Mouse (Mus musculus) limb, embryonic 11.5 days (tissue): ENCODE results near the gene Rpl12. TPM values are rescaled to one million over a fixed set of nuclear protein-coding genes. Genes with fewer than 3 reads are reported as not detected.

Experiments used
- ATAC-seq: fragments of 200-750 bp; cut with Nextera tagmentation; 2 replicates; pipeline ENCODE4 v1.8.0; 2017; ENCODE audit warnings: low read depth; ENCODE audit not compliant: insufficient number of reproducible peaks, low FRiP score, low TSS enrichment
- DNase-seq: peaks from one replicate; pipeline ENCODE4 v3.0.0-alpha.2; 2015; ENCODE audit warnings: low spot score
- H3K27ac ChIP-seq: fragments of 300-500 bp; sonication (generic); replicated peaks from 2 replicates; pipeline ENCODE4 v1.5.1; 2014; ENCODE audit warnings: low read depth, mild to moderate bottlenecking, low read length
- H3K27me3 ChIP-seq: fragments of 300-500 bp; sonication (generic); 2 replicates; pipeline ENCODE4 v1.6.1; 2014; ENCODE audit warnings: mild to moderate bottlenecking, low read length, mixed read lengths; ENCODE audit not compliant: control insufficient read depth, insufficient read depth
- H3K36me3 ChIP-seq: fragments of 300-500 bp; sonication (generic); 2 replicates; pipeline ENCODE4 v1.6.1; 2014; ENCODE audit warnings: mild to moderate bottlenecking, low read length, moderate library complexity, mixed read lengths; ENCODE audit not compliant: control insufficient read depth, insufficient read depth
- H3K4me1 ChIP-seq: fragments of 300-500 bp; sonication (generic); 2 replicates; pipeline ENCODE4 v1.6.1; 2014; ENCODE audit warnings: low read length, mixed read lengths; ENCODE audit not compliant: control insufficient read depth, insufficient read depth
- H3K4me2 ChIP-seq: fragments of 300-500 bp; sonication (generic); 2 replicates; pipeline ENCODE4 v1.6.1; 2014; ENCODE audit warnings: low read depth, mild to moderate bottlenecking, moderate library complexity; ENCODE audit not compliant: severe bottlenecking
- H3K4me3 ChIP-seq: fragments of 300-500 bp; sonication (generic); 2 replicates; pipeline ENCODE4 v1.5.1; 2014; ENCODE audit warnings: low read depth, low read length
- H3K9ac ChIP-seq: fragments of 300-500 bp; sonication (generic); 2 replicates; pipeline ENCODE4 v1.6.1; 2014; ENCODE audit warnings: mild to moderate bottlenecking, low read length
- H3K9me3 ChIP-seq: fragments of 300-500 bp; sonication (generic); 2 replicates; pipeline ENCODE4 v1.6.1; 2016; ENCODE audit warnings: low read length; ENCODE audit not compliant: control insufficient read depth
- WGBS: fragments of 180-500 bp; shearing (Covaris S2); extraction: QIAGEN DNeasy Blood & Tissue Kit; methylation state at CpG from one replicate; pipeline ENCODE4 v1.1.7; 2014; 5-methylcytosine and 5-hydroxymethylcytosine counted together
- polyA plus RNA-seq: library from polyadenylated mRNA; unstranded; fragments of >200 nt; fragmentation: Nextera tagmentation; extraction: Ambion mirVana; gene quantifications from 2 replicates; pipeline ENCODE4 v1.2.1, GENCODE M21; 2014

Rpl12 gene
- polyA plus RNA-seq, 1 experiment from 2014 or later: 198 TPM

- DNase-seq: no peak
- H3K27ac ChIP-seq: no peak overlapping the region
Measured at GRCm38 (mm10) chr2:32921801-32922380, 39.5 kb upstream of the Rpl12 start.

DNA sequence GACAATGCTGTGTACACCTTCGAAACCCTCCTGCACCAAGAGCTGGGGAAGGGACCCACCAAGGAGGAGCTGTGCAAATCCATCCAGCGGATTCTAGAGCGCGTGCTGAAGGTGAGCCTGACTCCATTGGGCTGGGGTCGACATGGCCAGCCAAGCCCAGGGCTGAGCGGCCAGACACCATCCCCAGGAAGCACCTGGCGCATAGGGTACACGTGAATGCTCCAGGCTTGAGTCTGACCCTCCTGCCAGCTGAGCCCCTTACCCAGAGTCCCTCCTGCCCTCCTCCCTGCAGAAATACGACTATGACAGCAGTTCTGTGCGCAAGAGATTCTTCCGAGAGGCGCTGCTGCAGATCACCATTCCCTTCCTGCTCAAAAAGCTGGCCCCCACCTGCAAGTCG lies 38.8 kb upstream of the Rpl12 start:
- H3K36me3 ChIP-seq: peaks cover 22% of the 10 kb centered on the region
- no peaks in the 10 kb centered on the region for H3K9me3 ChIP-seq
- no peak for DNase-seq
- no peaks in the 10 kb centered on the region for H3K27me3 ChIP-seq
- peaks cover 17% of the 10 kb centered on the region for H3K4me1 ChIP-seq
- WGBS: 89% methylated on average over 13 of the region's 13 CpGs
- H3K9ac ChIP-seq: no peak overlapping the region
- H3K4me3 ChIP-seq: no peak overlapping the region
- ATAC-seq: no peak
- H3K27ac ChIP-seq: no peak overlapping the region
- no peak overlapping the region for H3K4me2 ChIP-seq

More at GRCm38 (mm10) chr2:32921801-32922380, 39.5 kb upstream of the Rpl12 start:
- Histone ChIP-seq H3K4me1 (peaks cover 20% of the 10 kb centered on the region), H3K9me3 (no peaks in the 10 kb centered on the region), H3K9ac (no peak overlapping the region), H3K4me3 (no peak overlapping the region), H3K27me3 (no peaks in the 10 kb centered on the region), H3K4me2 (no peak overlapping the region), H3K36me3 (peaks cover 22% of the 10 kb centered on the region)
- ATAC-seq: no peak
- WGBS: 89% methylated on average over 15 of the region's 15 CpGs

DNA sequence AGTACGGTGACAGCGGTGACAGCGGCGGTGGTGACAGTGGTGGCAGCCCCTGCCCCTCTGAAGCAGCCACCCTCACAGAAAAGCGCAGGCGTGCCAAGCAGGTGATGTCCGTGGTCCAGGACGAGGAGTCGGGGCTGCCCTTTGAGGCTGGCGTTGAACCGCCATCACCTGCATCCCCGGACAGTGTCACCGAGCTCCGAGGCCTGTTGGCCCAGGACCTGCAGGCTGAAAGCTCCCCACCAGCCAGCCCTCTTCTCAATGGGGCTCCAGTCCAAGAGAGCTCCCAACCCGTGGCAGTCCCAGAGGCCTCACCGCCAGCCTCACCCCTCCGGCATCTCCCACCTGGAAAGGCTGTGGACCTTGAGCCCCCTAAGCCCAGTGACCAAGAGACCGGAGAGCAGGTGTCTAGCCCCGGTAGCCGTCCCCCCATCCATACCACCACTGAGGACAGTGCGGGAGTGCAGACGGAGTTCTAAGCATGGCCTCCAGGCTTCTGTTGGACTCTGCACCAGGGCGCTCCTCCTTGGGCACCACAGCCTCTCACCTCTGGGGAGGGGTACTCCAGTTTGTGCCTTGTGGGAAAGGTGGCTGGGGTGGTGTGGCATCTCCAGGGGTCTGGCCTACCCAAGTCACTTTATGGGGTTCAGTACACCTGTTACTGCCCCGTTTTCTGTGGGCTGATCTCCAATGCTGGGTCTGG lies 37.7 kb upstream of the Rpl12 start:
- no peak overlapping the region for H3K4me3 ChIP-seq
- H3K9me3 ChIP-seq: no peaks in the 10 kb centered on the region
- ATAC-seq (no peak), DNase-seq (no peak)
- H3K4me2 ChIP-seq: no peak overlapping the region
- H3K4me1 ChIP-seq: peaks cover 8% of the 10 kb centered on the region
- H3K36me3 ChIP-seq: peaks cover 22% of the 10 kb centered on the region
- H3K27me3 ChIP-seq: no peaks in the 10 kb centered on the region
- no peak overlapping the region for H3K27ac ChIP-seq
- WGBS: 94% methylated on average over 24 of the region's 24 CpGs
- no peak overlapping the region for H3K9ac ChIP-seq

DNA sequence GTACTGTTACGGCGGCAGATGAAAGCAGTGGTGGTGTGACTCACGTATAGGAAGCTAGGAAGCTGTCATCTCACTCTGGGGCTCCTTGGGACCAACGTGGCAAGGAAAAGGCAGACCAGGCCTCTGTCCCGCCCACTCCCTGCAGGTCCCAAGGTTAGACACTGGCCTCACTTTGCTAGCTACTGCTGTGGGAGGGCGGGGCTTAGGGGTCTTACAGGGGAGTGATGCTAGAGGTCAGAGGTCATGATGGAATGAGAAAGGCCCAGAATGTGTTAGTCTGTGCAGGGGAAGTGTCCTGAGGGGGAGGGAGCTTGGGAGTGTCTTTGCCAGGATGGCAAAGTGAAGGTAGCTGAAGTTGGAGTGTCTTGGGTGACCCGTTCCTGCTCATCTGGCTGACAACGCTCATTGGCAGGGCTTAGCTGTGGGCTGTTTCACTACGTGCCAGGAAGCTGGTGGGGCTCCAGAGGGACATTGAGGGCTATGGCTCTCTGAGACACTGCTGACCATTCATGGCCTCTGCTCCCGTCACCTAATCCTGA lies 37.0 kb upstream of the Rpl12 start:
- WGBS: 74% methylated on average over 10 of the region's 10 CpGs

GRCm38 (mm10) chr2:32926330-32927075 lies 34.9 kb upstream of the Rpl12 start:
- 88% methylated on average over 12 of the region's 12 CpGs for WGBS
- Histone ChIP-seq H3K4me3 (no peak overlapping the region), H3K4me2 (no peak overlapping the region), H3K9me3 (no peaks in the 10 kb centered on the region), H3K9ac (no peak overlapping the region), H3K4me1 (peaks cover 2% of the 10 kb centered on the region; the same call in 1 of the 2 replicates), H3K36me3 (peaks cover 18% of the 10 kb centered on the region), H3K27ac (no peak overlapping the region), H3K27me3 (no peaks in the 10 kb centered on the region)
- no peak for DNase-seq
- ATAC-seq: no peak

More for the DNA sequence above, 37.0 kb upstream of the Rpl12 start:
- no peak overlapping the region for H3K9ac ChIP-seq
- H3K4me2 ChIP-seq: no peak overlapping the region
- H3K36me3 ChIP-seq: peaks cover 22% of the 10 kb centered on the region
- H3K9me3 ChIP-seq: no peaks in the 10 kb centered on the region
- no peaks in the 10 kb centered on the region for H3K27me3 ChIP-seq
- H3K4me1 ChIP-seq: peaks cover 2% of the 10 kb centered on the region; the same call in 1 of the 2 replicates
- DNase-seq (no peak), ATAC-seq (no peak)
- H3K4me3 ChIP-seq: no peak overlapping the region
- H3K27ac ChIP-seq: no peak overlapping the region

DNA sequence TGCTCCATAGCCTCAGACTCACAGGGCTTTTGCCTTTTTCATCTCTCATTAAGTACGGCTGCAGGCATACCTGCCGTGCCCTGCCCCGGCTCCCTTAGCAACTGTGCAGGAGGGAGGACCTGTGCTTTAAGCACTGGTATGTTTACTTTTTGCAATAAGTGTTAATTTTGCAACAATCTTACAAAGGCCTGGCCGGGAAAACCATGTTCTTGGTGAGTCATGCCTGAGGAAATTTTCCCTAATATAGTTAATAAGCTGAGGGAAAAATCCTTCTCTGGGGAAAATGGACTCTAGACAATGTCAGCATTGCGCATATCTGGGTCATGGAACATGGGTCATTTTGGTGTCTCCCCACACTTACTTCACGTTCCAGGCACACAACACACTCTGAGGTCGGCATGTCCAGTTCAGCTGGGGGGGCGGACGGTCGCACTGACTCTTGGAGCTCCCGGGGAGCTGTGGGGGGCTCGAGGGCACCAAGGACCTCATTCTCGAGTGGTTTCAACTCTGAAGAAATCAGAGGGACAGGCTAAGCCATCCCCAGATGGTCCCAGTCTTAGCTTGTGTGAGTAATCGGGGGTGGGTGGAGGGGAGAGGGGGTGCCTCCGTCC lies 33.6 kb upstream of the Rpl12 start:
- ATAC-seq (no peak), DNase-seq (no peak)
- Histone ChIP-seq H3K9ac (no peak overlapping the region), H3K4me1 (peaks cover 2% of the 10 kb centered on the region; the same call in 1 of the 2 replicates), H3K9me3 (no peaks in the 10 kb centered on the region), H3K27ac (no peak overlapping the region), H3K4me2 (no peak overlapping the region), H3K36me3 (peaks cover 15% of the 10 kb centered on the region), H3K27me3 (no peaks in the 10 kb centered on the region), H3K4me3 (no peak overlapping the region)
- 79% methylated on average over 15 of the region's 15 CpGs for WGBS

GRCm38 (mm10) chr2:32928235-32928946 lies 33.0 kb upstream of the Rpl12 start:
- H3K27ac ChIP-seq: no peak overlapping the region
- no peaks in the 10 kb centered on the region for H3K27me3 ChIP-seq
- H3K9me3 ChIP-seq: no peaks in the 10 kb centered on the region
- 30% methylated on average over 10 of the region's 10 CpGs for WGBS
- H3K9ac ChIP-seq: no peak overlapping the region
- peaks cover 2% of the 10 kb centered on the region; the same call in 1 of the 2 replicates for H3K4me1 ChIP-seq
- H3K36me3 ChIP-seq: peaks cover 9% of the 10 kb centered on the region
- peak; percentile 83 for DNase-seq
- no peak overlapping the region for H3K4me2 ChIP-seq
- ATAC-seq: peak; percentile 66; the same call in 1 of the 2 replicates
- no peak overlapping the region for H3K4me3 ChIP-seq
